Mouse (Mus musculus) gastrocnemius, postnatal 36 days (tissue): ENCODE measurements around the gene Gm128. TPM values are rescaled to one million over a fixed set of nuclear protein-coding genes. Genes with fewer than 3 reads are reported as not detected.

Source experiments
- DNase-seq, 2 experiments: peaks; one replicate each; pipeline ENCODE4 v3.0.0; 2022
- intact Hi-C: fragments of 180-260 bp; cut with DNase I; formaldehyde crosslinking; loops from one replicate; pipeline ENCODE4 v1.15.1; 2025
- long read RNA-seq, 2 experiments: library from polyadenylated mRNA; stranded (forward); transcript quantifications; one replicate each; pipeline ENCODE4 v2.0.0; 2021
- total RNA-seq, 2 experiments: library from RNA; stranded (reverse); gene quantifications; 2 replicates each; pipeline ENCODE4 v1.2.3; 2021

Gm128 gene
- not detected for total RNA-seq
- long read RNA-seq, experiment 1: 0 reads
- long read RNA-seq, experiment 2, partial matches to known transcripts: 0 of 1 reads
- long read RNA-seq, experiment 2, other reads (novel, unspliced or antisense): 0 of 1 reads

DNA sequence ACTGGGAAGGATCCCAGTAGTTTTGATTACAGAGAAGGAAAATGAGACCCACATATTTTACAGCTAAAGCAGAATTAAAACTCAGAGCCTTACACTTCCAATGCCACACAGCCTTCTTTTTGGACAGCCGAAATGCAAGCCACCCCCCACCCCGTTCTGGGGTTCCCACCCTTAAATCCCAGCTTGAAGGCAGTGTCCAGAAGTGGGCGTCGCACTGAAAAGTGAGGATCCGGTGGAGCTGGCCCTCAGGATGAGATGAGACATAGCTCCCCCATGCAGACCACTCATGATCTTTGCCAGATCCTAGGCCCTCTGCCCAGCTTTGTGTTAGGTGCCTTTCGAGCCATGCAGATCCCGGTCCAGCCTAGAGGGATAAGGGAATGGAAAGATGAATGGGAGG, at the start of gene Gm128:
Gm128 (minus strand) TSS at position 101 of the 400 bp plus-strand sequence.
- intact Hi-C loops: no loop called here
- DNase-seq: no peak

DNA sequence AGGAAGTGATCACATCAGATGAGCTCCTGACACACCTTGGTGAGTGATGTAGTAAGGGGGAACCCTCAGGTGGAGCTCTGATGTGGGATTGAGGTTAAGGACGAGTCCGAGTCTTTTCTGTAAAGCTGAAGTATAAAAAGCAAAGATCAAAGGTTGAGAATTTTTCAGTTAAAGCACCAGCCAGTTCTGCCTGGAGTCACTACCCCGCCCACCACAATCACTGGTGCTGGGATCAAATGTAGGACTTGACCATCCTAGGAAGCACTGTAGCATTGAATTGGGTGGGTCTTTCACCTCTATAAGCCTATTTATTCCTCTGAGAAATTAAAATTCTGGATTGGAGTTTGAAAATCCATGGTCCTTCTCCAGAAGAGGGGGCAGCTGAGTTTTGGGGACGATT, 49.6 kb upstream of the Gm128 start:
- DNase-seq: no peak
- intact Hi-C loops: no loop called here

DNA sequence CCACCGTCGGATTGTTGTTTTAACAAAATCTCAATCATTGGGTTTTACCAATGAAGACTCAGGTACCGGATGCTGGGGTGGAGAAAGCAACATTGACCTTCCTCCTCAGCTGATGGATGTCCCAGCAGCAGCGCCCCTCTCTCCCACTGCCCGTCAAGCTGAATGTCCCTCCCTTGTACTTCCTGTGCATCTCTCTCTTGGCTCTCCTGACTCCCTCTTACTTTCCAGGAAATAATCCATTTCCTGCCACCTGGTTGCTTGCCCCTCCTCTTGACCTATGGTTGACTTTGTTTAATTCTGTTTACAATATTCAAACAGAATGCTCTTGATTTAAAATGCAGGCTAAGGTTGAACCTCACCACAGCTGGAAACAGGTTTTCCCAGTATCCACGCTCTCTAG, 48.8 kb upstream of the Gm128 start:
- intact Hi-C loops: no loop called here
- no peak for DNase-seq

DNA sequence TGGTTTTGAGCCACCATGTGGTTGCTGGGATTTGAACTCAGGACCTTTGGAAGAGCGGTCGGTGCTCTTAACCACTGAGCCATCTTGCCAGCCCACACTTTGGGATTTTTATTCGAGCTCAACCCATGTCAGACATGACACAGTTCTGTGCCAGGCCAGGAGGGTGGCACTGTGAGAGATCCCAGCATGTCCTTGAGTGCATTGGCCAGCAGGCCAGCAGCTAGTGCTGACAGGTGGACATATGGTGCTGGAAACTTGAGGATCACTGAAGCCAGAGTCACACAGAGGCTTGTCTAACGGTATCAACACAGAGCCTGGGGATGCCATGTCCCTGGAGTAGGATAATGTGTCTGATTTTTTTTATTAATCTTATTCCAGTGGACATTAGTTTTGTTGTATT, 48.0 kb upstream of the Gm128 start:
- DNase-seq: no peak
- intact Hi-C loops: no loop called here

DNA sequence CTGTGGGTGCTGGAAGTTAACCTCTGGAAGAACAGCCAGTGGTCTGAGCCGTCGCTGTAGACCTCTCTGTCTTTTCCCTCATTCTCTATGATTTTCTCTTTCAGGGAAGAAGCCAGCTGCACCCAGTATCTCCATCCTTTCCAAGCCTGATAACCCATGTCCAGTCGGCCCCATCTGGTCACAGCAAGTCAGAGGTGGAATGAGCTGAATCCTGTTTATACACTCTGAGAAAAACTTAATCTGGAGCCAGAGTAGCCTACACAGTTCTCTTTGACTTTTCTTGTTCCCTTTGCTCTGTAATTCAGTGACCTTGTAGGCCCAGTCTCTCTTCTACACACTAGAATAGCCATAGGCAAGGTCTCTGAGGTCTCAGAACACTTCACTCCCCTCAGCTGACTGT, 46.1 kb upstream of the Gm128 start:
- DNase-seq: no peak
- intact Hi-C loops: no loop called here

DNA sequence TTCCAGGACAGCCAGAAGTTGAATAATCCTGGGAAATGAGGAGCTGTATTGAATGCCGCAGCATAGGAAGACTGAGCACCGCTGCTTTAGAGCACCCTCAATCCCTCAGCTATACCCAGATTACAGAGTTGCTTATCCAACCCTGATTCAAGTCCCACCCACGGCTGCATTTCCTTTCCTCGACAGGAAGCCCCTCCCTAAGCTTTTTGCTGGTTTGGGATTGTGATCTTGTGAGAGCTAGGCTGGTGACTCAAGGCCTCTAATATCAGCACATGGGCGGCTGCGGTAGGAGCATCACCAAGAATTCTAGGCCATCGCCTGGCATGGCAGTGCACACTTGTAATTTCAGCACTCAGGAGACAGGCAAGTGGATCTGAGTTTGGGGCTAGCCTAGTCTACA, 45.1 kb upstream of the Gm128 start:
- no peak for DNase-seq
- intact Hi-C loops: no loop called here

DNA sequence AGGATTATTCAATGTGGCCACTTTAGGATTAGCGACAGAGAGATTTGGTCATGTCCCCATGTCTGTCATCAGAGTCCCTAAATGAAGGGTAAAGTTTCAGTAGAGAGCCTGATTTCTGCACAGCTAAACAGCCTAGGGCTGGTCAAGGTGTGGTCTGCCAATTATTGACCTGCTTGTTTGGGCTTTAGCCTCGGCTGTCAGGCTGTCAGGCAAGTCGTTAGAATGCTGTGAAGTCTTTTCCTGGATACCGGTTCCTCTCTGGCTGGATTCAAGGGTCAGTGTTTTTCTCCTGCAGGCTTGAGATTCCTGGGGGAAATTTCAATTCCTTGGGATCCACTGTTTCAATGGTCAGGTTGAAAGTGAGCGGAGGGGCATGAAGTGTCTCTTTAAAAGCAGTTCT, 44.6 kb upstream of the Gm128 start:
- DNase-seq: no peak
- intact Hi-C loops: no loop called here

DNA sequence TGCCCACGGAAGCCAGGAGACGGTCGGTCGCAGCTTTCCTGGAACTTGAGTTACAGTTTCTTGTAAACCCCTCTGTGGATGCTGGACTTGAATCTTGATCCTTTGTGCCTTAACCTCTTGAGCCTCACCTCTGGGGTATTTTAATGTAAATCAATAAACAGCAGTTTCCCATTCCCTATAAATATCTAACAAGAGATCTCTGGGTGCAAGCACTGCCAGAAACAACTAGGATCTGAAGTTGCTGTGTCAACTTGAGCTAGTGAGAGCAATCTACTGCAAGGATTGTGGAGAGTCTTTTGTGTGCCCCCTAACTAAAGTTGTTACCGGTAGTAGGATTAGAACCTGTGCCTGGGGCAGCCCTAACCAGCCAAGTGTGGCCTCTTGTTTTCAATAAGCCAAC, 44.0 kb upstream of the Gm128 start:
- no peak for DNase-seq
- intact Hi-C loops: no loop called here

DNA sequence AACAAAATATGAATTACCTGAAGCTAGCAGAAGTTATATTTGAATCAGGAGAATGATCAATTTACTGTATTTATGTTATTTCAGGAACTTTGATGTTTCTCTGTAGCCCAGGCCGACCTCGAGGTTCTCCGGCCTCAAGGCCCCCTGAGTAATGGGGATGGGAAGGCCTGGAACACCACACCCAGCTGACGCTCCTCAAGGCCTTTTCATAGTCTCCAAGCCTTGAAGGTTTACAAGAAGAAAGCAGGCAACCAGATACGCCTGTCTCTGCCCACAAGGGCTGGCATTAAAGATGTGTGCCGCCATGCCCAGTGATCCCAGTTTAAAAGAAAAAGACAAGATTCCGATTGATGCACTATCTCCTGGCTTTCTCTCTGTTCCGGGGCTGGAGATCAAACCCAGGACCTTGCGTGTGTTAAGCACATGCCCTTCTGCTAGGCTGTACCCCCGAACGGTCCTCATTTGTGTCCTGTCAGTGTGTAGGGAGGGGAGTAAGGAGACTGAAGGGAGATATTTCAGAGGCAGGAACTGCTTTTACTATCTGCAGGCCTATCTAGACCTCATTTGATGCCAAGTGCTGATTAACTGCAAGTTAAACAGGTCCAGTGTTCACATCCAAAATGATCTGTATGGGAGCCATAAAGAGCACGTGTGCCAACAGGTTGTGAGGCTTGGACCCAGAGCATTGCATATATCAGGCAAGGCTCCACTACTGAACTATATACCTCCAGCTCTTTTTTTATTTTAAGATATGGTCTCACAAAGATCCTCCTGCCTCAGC, 43.3 kb upstream of the Gm128 start:
- intact Hi-C loops: loop anchor here (5.0 kb wide), 1 partner anchor 33 kb away; no protein-coding TSS in a partner anchor
- no peak for DNase-seq

DNA sequence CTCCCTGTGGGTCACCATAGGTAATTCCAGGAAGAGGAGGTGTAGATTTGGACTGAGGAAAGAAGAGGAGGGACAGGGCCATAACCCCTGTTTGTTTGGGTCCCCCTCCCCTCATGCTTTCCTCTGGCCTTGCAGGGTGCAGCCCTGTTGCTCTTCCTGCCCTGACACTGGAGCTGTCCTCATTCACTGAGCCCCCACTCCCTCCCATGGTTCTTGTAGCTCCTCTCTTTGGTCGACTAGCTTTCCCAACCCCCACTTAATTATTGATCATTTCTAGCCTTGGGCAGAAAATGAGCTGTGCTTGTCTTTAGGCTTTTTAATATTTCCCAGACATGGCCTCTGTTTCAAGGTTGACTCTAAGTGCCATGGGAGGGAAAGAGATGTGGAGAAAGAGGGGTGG, 42.7 kb upstream of the Gm128 start:
- intact Hi-C loops: loop anchor here (5.0 kb wide), 1 partner anchor 33 kb away; no protein-coding TSS in a partner anchor
- DNase-seq: no peak

DNA sequence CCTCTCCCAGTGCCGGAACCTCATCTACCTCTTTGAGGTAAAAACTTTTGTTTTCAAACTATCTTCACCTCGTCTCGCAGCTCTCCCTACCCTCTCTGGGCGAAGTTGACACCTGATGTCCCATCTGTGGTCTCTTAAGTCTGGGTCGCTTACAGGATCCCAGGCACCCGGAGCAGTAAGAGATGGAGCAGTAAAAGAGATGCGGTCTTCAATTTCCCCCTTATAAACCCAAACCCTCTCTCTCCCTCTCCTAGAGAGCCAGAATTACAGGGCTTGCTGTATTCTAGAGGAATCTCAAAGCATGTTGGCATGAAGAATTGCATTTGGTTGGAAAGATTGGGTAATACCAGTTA, 42.2 kb upstream of the Gm128 start:
- intact Hi-C loops: loop anchor here (5.0 kb wide), 1 partner anchor 34 kb away; no protein-coding TSS in a partner anchor
- no peak for DNase-seq

DNA sequence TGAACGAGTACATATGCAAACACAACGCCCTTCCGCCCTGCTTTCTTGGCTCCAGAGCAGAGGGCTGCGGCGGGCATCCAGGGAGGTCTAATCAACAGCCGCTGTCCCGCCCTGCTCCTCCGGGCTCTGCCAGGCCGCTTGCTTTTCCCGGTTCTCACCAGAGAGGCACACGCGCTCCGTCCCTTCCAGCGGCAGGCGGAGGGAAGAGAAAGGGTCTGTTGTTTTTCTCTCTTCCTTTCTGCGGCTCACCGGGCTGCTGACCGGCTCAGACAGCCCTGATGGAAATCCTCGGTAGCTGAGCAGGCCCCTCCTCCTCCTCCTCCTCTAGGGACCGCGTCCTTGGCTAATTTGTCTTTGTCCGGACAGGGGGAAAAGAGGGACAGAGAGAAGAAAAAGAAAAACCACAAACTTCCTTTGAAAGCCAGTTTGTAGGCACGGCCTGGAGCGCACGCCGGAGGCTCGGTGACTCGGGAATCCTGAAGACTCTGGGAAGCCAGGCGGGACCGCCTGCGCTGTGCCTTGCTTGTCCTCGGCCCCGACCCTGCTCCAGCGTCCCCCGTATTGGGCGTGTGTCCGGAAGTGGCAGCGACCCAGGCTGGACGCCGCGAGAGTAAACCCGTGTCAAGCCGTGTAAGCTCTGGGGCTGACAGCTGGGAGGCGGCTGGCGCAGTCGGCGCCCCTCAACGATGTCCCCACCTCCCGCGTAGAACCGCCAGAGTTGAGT, 41.6 kb upstream of the Gm128 start:
- DNase-seq: peak; percentile 80 to 82
- intact Hi-C loops: loop anchor here (5.0 kb wide), 1 partner anchor 34 kb away; no protein-coding TSS in a partner anchor

DNA sequence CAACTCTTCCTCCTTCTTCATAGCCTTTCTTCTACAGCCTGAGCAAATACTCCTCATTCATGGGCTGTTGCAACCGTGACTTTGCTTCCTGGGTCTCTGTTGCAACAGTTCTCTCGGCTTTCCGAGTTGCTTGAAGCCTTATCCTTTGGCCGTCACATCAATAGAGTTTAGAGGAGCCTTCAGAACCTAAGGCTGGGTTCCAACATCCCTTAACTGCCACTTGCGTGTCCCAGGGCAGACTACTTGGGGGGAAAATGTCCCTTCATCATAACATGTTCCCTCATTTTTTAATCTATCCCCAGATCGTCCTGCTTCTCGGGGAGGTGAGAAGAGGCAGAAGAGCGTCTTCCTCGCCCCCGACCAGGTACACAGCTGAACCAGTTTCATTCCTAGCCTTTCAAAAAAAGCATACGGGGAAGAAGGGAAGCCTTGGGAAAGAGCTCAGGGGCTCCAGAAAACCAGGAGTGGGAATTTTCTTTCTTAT, 41.0 kb upstream of the Gm128 start:
- no peak for DNase-seq
- intact Hi-C loops: loop anchor here (5.0 kb wide), 1 partner anchor 35 kb away; no protein-coding TSS in a partner anchor

DNA sequence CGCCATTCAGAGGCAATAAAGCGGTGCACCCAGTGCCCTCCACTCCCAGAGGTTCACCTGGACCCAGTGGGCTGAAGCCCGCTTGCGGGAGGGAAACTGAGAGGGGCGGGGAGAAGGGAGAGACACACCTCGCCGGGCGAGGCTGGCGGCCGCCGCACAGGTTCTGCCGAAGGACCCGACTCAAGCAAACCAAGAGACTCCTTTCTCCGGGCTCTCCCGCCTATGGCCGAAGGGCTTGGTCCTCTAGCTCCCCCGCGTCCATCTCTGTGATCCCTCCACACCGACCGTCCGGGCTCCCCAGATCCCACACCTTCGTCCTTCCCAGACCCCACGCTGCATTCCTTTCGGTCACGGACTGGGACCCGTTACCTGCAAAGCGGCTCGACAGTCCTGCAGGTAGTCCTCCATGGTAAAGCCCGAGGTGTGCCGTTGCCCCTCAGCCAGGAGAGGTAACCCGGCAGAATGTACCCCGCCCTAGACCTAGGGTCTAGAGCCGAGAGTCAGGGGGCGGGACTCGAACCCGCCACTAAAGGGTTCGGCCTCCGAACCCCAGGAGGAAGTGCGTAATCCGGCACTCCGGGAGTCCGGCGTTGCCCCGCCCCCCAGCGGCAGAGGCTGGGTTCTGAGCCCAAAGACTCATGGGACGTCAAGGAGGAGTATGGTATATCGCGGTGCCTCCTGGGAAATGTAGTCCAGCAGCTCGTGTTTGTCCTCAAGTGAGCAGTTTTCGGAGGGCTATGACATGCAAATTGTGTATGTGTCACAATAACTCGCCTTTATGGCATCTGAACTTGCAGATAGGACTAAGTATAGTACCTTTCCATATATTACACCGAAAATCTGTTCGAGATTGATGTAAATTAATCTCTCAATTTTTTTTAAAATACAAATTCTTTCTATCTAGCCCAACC, 40.1 kb upstream of the Gm128 start, which contains the start of the genes Mindy1 and Prune1:
Mindy1 (plus strand) TSS at position 130 of the 911 bp plus-strand sequence.
Prune1 (minus strand) TSS at position 861 of the 911 bp plus-strand sequence.
- peak; percentile 94 to 98 for DNase-seq
- intact Hi-C loops: loop anchor here (5.0 kb wide), 1 partner anchor 36 kb away; no protein-coding TSS in a partner anchor

DNA sequence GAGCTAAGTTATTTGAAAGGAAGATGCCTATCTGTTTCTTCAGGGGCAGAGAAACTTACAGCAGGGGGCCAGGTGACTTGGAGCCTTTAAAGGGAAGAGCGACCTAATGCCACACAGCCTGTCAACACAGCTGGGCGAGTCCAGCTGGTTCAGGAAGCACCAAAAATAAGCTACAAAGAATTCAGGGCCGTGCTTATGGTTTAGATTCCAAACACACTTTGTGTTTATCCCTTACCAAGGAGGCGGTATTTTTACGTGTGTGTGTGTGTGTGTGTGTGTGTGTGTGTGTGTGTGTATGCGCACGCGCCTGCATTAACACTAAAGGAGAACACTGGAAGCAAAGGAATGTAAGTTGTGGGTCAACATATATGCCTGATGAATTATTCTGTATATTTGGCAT, 39.3 kb upstream of the Gm128 start:
- intact Hi-C loops: loop anchor here (5.0 kb wide), 1 partner anchor 37 kb away; no protein-coding TSS in a partner anchor
- DNase-seq: no peak

DNA sequence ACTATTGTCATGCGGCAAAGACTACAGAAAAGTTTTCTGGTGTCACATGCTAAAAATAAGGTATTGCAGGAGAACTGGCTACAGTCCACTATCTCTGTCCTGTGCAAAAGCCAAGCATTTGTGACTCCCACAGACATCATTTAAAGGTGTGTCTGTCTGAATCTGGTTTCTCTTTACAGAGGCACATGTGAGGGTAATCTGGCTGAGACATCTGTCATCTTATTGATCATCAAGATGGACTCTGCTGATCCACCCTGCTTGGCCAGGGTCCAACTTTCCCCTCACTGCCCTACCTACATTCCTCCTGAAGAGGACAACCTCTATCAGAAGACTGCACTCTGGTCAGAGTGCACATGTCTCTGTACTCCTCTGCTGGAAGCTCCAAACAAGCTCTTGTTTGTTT, 35.8 kb upstream of the Gm128 start:
- intact Hi-C loops: no loop called here
- no peak for DNase-seq

DNA sequence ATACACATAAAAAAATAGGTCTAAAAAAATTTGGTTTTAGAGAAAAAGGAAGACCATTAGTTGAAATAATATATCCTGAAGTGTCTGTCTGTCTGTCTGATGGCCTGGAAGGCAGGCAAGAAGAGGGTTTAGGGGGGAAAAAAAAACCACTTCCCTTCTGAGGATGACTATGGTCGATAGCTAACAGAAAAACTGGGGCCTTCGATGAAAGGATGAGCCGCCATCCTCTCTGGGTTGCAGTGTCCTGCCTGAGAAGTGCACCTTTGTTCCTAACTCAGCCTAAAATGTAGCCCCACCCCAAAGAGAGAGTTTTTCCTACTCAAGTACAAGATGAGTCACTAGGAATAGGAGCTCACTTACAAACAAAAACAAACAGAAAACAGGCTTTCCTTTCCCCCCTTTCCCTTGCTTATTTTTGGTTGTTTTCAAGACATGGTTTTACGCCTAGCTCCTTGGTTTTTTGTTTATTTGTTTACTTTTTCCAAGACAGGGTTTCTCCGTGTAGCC, 35.1 kb upstream of the Gm128 start:
- intact Hi-C loops: no loop called here
- no peak for DNase-seq

DNA sequence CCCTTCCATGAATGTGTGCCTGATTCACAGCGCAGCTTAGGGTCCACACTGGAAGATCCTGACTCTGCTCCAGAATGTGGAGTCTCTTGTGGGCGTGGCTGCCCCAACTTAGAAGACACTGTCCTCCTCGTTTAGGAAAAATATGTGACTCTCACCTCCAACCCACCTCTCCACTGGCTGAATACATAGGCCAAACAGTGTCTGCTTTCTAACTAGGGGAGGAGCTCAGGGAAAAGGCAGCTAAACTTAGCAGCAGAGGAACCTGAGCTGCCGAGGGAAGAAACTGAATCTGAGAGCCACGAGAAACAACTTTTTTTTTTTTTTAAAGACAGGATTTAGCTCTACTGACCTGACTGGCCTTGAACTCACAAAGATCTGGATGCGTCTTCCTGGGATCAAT, 33.8 kb upstream of the Gm128 start:
- no peak for DNase-seq
- intact Hi-C loops: no loop called here

DNA sequence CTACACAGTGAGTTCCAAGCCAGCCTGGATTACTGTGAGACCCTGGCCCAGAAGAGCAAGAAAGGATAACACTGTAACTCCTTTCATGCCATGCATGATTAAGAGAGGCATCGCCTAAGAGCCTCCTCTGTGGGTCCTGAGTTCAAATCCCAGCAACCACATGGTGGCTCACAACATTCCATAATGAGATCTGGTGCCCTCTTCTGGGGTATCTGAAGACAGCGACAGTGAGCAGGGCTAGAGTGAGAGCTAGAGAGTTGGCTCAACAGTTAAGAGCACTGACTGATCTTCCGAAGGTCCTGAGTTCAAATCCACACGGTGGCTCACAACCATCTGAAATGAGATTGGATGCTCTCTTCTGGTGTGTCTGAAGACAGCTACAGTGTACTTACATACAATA, 33.1 kb upstream of the Gm128 start:
- intact Hi-C loops: no loop called here
- DNase-seq: no peak

DNA sequence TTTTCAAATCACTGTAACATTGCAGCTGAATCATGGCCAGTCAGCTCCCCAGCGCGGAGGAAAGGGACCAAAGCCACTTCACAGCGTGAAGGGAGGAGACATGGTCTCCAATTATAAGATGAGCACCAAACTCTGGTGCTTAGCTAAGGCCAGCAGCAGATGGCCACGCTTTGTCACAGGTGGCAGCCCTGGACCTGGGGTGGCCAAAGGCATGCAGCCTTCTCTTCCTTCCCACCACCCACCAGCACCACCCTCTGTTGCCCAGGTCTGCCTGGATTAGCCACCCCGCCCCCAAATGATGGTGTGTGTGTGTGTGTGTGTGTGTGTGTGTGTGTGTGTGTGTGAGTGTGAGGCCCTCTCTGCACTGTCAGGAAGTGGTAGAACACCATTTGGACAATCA, 32.1 kb upstream of the Gm128 start:
- intact Hi-C loops: no loop called here
- DNase-seq: no peak
